Mouse (Mus musculus) thymus, postnatal 10 days (tissue): ENCODE results near the gene Fxr2.
"Not testable (repeated sequence)": the region's sequence is repeated elsewhere in the genome, so short reads cannot be mapped to it uniquely, and the experiment has no call there.

Source experiments
- DNase-seq, 2 experiments: peaks; one replicate each; pipeline ENCODE4 v3.0.0; 2021; ENCODE audit warnings: low spot score in 2 of 2

The Fxr2 gene

DNA sequence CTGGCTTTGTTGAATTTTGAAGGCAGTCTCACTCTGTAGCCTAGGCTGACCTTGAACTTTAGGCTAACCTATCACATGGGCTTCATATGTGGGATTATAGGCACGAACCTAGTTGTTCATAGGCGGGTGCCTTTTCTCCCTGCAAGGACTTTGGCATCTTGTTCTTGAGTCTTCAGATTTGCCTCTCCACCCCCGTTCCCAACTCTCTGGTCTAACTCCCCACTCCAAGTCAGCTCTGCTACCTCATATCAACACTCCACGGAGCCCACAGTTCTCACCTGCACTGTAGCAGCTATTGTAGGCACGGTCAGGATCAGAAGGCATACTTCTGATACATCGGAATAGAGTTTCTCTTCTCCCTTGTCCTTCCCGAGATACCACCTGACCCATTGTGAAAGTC, 50.8 kb downstream of the Fxr2 start:
- no peak for DNase-seq

DNA sequence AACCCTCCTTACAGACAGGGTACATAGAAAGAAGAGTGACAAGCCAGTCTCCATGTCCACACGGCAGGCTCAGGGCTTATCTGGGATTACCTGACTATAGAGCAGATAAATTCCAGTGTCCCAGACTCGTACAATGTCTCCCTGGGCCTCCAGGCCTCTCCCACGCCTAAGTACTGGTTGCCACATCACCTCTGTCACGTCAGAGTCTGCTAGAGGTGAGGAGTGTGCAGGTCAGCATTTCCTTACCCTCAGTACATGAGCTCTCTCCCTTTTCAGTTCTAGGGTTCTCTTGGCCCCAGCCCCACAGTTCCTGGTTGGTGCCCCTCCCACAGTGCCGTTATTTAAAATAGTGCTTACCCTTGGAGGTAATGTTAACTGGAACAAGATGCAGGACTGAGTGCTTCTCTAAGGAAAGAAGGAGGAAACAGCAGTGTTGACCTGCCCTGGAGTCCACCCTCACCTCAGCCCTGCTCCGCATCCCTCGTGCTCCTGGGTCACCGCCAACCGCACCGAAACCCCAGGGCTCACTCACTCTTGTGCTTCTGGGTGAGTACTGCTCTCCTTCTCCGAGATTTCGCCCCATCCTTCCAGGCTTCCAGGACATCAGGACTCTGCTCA, 51.4 kb downstream of the Fxr2 start:
- no peak for DNase-seq

- no peak for DNase-seq
These were observed 52.1 kb downstream of the Fxr2 start for GRCm38 (mm10) chr11:69684936-69685335.

GRCm38 (mm10) chr11:69685526-69686148, 52.8 kb downstream of the Fxr2 start, which contains the start of gene Tnfsf13:
Gene Tnfsf13, minus strand, starts transcription at chr11:69685784.
- DNase-seq, result no peak

DNA sequence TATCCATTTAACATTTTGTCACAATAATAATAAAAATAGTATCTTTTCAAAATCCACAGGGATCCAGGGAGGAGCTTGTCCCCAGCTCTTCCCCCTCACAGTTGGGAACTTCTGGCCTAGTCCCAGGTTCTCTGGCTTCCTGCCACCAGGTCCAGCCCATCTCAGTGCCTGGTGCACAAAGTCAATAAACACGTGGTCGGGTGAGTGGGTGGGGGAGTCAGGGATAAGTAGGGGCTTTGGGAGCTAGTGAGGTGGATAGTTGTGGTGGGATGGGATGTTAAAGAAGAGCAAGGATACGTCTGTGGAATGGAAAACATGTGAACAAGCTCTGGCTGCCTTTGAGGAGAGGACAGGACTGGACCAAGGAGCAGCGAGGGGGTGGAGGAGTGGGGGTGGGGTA, 53.6 kb downstream of the Fxr2 start:
- no peak for DNase-seq

- no peak for DNase-seq
These were observed 54.3 kb downstream of the Fxr2 start for GRCm38 (mm10) chr11:69687061-69687460.

DNA sequence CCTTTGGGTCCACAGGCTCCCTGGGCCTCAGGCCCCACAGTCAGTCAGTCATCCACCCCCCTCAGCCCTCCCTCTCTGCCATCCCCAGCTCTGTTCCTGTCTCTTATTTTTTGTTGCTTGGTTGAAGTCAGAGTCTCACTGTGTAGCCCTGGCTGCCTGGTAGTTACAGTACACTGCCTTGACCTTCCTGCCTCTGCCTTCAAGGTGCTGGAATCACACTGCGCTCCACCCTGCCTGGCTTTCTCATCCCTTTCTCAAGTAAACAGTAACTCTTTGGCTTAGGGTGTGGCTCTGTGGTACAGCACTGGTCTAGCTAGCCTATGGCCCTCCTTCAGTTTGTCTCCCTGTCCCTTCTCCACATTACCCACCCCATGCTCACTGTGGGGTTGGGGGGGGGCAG, 57.1 kb downstream of the Fxr2 start:
- DNase-seq, result no peak

- no peak for DNase-seq
These were observed 59.5 kb downstream of the Fxr2 start for GRCm38 (mm10) chr11:69692196-69692811.

GRCm38 (mm10) chr11:69692863-69693262, 60.1 kb downstream of the Fxr2 start:
- no peak for DNase-seq

DNA sequence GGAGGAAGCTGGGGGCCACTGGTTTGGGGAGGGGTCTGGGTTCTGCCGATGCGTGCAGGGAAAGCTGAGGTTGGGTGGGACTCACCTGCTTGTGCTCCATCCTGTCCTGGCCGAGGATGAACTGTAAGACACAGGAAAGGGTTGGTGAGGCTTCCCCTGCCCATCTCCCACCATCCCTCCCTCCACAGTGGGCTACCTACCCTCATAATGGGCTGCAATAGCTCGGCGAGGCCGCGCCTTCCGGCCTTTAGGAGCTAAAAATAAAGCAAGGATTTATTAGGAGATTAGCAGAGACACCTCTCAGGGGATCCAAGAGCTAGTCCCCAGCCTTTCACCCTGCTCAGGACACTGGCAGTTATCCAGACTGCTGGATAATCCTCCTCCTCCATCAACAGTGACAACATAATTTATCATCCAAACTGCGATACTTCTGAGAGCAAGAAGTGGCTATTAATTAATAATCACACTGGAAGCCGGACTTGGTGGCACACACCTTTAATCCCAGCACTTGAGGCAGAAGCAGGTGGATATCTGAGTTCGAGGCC, 60.7 kb downstream of the Fxr2 start:
- no peak for DNase-seq

- DNase-seq, result no peak
These were observed 62.2 kb downstream of the Fxr2 start for GRCm38 (mm10) chr11:69695046-69695360.

DNA sequence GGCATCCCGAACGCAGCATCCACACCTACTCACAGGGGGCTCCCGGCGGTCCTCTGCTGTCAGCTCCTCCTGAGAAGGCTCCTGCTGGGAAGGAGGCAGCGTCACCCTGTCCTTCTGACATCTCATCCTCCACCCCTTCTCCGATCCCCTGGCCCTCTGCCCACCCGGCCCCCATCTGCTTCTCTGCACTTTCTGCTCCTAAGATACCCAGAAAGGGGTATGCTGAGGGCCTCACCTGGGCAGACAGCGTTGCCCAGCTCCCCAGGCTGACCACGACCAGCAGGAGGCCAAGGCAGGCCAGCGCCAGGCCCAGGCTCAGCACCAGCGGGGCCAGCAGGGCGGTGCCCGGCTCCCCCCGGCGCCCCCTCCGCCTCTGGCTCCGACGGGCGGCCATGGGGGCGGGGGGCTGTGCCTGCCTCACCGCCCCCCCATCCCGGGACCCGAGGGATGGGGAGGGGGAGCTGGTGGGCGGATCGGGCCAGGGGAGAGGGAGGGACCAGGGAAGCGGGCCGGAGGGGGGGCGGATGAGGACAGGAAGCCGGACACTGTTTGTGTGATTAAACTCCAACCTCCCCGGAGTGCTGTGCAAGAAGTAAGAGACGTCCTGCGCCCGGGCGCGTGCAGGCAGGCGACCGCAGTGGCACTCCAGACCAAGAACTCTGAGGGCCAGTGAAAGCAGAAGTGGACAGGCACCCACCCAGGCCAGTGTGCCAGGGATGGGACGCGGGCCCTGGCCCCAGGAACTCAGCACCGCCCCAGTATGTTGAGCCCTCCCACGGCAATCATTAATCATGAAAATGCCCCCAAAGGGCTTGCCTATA, 62.8 kb downstream of the Fxr2 start, which contains the start of the genes Tnfsf12 and Tnfsfm13:
Gene Tnfsf12 (minus strand): TSS at position 489 of the 821 bp plus-strand sequence.
Gene Tnfsfm13 (minus strand): TSS at position 738 of the 821 bp plus-strand sequence.
- DNase-seq, result no peak

- DNase-seq, result no peak
These were observed 64.6 kb downstream of the Fxr2 start for GRCm38 (mm10) chr11:69697396-69697795.

GRCm38 (mm10) chr11:69698574-69698973, 65.8 kb downstream of the Fxr2 start:
- DNase-seq, result no peak

DNA sequence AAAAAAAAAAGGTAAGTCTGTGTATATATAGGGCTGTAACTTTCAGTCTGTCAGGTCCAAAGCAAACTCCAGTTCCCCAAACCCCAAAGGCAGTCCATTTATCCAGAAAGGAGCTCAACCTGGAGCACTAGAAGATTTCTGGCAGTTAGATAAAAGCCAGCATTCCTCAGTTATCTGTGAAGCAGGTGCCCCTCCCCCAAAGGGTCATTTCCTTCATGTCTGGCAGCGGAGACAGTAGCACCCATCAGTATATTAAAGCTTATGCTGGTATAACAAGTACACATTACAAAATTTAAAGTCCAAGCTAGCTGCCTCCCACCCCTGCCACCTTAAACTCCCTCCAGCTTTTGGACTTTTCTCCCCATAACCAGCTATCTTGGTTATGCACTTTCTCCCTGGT, 66.8 kb downstream of the Fxr2 start:
- DNase-seq, result no peak

GRCm38 (mm10) chr11:69702886-69703285, 70.1 kb downstream of the Fxr2 start:
- DNase-seq, result not testable (repeated sequence)
